Mouse (Mus musculus): ENCODE data around the gene Lat2.

Gene Lat2

DNA sequence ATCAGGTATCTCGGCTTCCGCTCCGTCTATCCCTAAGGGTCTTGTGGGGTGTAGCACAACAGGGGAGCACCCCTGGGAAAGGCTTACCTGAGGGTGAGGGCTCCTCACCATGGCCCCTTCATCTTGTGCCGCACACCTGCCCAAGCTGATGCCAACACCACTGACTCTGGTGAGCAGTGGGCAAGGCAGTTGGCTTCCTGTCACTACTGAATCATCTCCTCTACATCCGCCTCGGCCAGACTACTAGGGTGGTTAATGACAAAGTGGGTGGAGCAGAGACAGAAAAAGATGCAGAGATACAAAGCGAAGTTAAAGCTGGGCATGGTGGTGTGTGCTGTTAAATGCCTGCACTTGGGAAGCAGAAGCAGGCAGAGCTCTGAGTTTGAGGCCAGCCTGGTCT lies at the start of gene Lat2:
Gene Lat2, minus strand, starts transcription at position 224 of the 400 bp plus-strand sequence.
- DNase-seq (ENCODE audit: low read depth, low spot score): no peak

DNA sequence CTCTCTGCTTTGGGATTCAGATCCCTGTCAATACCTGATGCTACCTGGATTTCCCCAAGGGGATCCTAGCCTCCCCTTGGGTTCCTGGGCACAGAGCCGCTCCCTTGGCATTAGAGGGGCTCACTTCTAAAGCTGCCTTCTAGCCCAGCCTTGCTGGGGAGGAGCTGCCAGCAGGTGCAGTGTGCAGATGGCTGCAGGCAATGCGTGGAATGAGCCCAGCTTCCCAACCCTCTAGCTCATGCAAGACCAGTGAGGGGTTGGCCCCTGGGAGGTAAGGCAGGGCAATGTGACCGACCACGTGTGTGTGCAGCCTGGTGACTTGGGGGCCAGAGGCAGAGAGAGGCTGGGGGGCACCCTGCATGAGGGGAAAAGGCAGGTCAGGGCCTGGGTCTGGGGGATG lies 41.9 kb upstream of the Lat2 start:
- no peak for DNase-seq (ENCODE audit: low read depth, low spot score)

DNA sequence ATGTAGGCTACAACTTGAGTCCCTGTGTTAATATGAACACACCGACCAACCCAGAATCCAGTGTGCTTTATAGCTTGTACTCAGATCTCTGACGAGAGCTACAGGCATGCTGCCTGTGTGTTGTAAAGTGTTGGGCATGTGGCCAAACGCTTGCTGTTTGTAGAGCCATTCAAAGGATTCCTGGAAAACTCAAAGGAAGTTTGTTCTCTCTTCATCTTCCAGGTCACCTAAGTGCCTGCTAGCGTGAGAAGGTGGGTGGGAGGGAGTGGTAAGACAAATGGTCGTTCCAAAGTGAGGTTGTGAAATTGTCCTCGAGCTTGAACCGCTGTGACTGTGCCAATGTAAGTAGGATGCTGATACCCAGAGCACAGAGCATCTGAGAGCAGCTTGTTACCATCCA lies 37.2 kb upstream of the Lat2 start:
- no peak for DNase-seq (ENCODE audit: low read depth, low spot score)

GRCm38 (mm10) chr5:134650926-134651325 lies 36.1 kb upstream of the Lat2 start:
- peak; percentile 82 for DNase-seq (ENCODE audit: low read depth, low spot score)

DNA sequence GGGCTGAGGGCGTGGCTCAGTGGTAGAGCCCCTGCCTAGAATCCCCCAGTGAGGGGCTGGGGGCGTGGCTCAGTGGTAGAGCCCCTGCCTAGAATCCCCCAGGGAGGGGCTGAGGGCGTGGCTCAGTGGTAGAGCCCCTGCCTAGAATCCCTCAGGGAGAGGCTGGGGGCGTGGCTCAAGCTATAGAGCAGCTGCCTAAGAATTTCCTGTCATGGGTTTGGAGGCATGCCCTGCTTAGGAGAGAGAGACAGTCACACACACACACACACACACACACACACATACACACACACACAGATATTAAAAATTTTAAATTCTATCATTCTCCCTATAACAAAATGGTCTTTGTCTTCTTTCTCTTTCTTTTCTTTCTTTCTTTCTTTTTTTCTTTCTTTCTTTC lies 34.2 kb upstream of the Lat2 start:
- peak; percentile 92 for DNase-seq (ENCODE audit: low read depth, low spot score)

DNA sequence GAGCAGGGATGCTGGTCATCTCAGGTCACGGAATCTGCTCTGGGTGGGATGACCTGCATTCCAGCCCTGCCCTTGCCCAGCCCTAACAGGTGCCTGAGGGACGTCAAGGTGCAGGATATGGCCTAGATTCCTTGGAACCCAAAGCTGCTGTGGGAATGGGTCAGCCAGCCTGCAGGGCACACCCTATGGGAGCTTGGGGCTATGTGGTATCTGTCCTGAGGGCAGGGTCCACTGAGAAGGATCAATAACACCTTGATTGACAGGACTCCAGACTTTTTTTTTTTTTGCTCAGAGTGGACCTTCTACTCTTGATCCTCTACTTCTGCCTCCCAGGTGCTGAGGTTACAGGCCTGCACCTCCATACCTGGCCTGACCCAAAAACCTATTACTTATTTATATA lies 32.6 kb upstream of the Lat2 start:
- no peak for DNase-seq (ENCODE audit: low read depth, low spot score)

GRCm38 (mm10) chr5:134646461-134646860 lies 31.6 kb upstream of the Lat2 start:
- peak; percentile 54 for DNase-seq (ENCODE audit: low read depth, low spot score)

DNA sequence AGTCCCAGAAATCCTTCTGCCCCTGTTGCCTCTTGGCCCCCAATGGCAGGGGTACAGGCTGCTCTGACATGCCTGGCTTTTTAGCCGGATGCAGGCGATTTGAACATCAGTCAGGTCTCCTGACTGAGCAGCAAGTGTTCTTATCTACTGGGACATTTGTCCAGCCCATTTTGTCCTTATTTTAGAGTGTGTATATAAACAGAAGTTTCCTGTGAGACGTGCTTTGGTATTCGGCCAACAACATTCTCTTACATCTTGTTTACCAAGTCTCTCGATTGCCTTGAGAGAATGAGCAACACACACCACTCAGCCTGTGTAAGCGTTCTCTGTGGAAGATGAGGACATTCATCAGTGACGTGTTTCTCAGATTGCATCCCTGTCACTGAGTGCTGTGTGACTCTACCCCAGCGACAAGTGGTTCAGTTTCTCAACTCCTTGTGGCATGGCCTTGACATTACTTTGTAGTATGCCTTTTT lies 29.9 kb upstream of the Lat2 start:
- no peak for DNase-seq (ENCODE audit: low read depth, low spot score)

DNA sequence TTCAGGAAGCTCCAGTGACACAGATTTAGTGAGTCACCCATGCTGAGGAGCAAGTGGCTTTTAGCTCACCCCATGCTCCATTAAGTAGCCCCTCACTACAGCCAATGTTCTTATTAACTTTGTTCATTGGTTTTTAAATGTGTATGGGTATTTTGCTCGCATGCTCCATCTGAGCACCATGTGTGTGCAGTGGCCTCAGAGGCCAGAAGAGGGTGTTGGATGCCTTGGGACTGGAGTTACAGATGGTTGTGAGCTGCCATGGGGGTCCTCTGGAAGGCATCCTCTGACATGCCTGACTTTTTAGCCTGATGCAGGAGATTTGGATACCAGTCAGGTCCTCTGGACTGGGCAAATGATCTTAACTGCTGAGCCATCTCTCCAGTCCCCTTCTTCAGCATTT lies 29.3 kb upstream of the Lat2 start:
- DNase-seq (ENCODE audit: low read depth, low spot score): no peak

DNA sequence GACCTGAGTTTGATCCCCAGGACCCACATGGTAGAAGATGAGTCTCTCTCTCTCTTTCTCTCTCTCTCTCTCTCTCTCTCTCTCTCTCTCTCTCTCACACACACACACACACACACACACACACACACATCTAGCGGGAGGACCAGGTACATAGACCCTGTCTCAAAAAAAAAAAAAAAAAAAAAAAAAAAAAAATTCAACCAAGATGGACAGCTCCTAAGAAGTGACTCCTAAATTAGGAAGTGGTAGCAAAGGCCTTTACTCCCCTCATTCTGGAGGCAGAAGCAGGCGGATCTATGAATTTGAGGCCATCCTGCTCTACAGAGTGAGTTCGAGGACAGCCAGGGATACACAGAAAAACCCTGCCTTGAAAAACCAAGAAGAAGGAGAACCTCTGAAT lies 25.5 kb upstream of the Lat2 start:
- no peak for DNase-seq (ENCODE audit: low read depth, low spot score)

DNA sequence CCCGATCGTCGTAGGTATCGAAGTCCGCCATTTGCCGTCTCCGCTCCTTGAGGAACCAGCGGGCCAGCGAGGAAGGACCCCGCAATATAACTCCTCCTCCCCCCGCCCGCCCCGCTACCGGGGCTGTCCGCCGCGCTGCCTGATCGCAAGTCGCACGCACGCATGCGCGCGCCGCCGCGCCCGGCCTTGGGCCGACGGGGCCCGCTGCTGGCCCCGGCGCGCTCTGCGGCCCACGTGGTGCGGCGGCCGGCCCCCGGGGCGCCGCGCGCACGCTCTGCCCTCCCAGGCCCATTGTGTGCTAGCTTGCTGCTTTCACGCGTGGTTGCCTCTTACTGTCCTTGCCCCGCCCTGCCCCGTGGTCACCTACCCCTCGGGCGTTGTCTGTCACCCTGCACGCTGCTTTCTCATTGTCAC lies 24.5 kb upstream of the Lat2 start, which contains the start of gene Eif4h:
Gene Eif4h, minus strand, starts transcription at position 222 of the 414 bp plus-strand sequence.
- DNase-seq (ENCODE audit: low read depth, low spot score): peak; percentile 94

- DNase-seq (ENCODE audit: low read depth, low spot score): peak; percentile 53
Observed at GRCm38 (mm10) chr5:134638461-134639268, 23.8 kb upstream of the Lat2 start.

DNA sequence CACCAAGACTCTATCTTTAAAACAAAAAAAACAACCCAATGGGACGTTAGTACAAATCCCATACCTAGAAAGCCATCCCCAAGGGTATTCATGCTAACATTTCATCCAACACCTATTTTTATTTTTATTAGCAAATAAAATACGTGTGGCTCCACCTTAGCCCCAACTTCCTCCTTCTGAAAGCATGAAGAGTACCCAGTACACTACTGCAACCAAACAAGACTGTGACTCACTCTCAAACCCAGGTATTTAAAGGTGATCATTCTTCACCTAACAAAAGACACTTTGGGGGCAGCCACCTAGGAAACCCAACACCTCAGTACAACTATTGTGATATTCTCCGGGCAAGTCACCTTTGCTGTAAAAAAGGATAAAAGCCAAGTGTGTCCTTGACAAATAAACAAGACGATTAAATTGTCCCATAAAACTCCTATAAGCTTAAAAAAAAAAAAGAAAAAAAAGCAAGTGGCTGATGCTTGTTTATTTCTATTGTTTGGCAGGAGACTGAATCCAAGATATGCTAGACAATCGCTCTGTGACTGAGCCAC lies 23.1 kb upstream of the Lat2 start:
- no peak for DNase-seq (ENCODE audit: low read depth, low spot score)

DNA sequence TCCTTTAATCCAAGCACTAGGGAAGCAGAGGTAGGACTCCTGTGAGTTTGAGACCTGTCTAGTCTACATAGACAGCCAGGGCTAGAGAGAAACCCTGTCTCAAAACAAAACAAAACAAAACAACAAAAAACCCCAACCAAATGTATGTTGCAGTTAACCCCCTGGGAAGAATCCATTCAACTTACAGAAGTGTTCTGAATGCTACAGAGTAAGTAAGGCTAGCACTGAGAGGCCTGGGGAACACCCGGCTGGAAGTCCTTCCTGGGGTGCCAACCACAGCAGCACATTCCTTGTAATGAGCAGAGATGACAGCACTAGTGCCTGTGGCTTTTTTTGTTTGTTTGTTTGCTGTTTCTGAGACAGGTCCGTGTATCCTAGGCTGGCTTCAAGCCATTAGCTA lies 18.0 kb upstream of the Lat2 start:
- DNase-seq (ENCODE audit: low read depth, low spot score): peak; percentile 79

DNA sequence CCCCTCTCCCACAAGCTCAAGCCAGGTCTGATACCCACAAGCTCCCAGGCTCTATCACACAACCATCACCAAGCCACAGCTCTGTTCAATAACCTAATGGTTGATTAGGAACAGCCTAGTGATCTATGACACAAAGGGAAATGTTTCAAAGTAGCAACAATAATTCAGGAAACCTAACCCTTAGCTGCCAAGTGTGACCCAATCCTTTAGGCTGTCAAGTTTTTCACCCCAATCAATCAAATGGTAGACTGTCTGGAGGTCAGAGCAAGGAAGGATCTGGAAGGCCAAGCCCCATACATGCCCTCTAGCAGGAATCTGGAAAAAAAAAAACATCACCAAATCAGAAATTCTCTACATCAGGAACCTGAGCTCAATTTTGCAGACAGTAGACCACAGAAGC lies 16.0 kb upstream of the Lat2 start:
- DNase-seq (ENCODE audit: low read depth, low spot score): no peak

GRCm38 (mm10) chr5:134629508-134629907 lies 14.7 kb upstream of the Lat2 start:
- DNase-seq (ENCODE audit: low read depth, low spot score): no peak

GRCm38 (mm10) chr5:134622069-134622468 lies 7.2 kb upstream of the Lat2 start:
- DNase-seq (ENCODE audit: low read depth, low spot score): no peak

DNA sequence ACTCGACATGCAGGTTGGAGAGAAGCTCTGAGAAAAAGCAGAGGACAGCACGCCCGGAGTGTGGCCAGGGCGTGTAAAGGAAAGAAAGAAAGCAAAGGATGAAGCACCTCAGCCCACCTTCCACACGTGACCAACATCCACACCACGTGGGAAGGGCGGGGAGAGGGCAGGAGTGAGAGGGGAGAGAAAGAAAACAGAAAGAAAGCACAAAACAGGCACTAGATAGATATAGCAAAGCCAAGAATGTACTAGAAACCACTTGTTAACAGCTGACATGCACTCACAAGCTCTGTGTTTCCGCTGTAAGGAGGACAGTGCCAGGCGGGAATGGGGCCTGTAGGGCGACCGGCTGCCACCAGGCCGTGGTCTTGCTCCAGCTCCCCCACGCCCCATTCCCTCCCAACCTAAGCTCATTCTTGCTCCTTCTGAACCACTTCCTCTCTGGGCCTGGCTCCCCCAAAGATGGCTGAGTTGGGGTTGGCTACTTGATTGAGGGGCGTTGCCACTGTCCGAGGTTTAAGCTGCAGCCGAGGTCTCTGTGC lies 6.3 kb upstream of the Lat2 start:
- DNase-seq (ENCODE audit: low read depth, low spot score): no peak

DNA sequence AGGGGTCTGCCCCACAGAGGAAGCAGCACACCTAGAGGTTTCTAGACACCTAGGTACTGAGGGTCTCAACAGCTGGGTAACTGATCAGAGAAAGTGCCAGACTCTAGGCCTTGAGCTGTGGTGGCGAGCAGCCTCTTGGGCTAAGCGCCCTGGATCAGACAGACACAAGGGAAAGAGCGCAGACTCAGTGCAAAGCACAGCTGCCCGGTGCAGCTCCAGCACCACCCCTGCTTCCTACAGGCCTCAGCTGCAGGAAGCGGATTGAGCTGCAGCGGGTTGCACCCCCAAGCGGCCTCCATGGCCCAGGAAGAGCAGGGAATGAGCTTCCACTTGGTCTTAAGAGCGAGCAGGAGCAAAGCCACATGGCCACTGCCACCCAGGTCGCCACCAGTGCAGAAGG lies 5.6 kb upstream of the Lat2 start:
- no peak for DNase-seq (ENCODE audit: low read depth, low spot score)

GRCm38 (mm10) chr5:134617071-134617470 lies 2.2 kb upstream of the Lat2 start:
- peak; percentile 57 for DNase-seq (ENCODE audit: low read depth, low spot score)

DNA sequence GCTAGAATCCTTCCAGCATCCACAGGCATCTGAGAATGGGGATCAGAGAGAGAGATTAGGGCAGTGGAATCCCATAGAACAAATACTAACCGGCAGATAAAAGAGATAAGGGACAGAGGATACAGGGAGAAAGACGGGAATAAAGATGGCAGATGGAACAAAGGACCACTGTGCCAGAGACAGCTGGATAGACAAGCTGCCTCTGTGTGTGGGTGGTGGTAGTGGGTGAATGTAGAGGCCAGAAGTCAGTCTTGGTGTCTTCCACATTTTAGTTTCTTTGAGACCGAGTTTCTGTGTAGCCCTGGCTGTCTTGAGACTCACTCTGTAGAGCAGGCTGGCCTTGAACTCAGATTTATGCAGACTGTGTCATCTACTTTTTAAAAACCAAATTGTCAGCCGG lies 955 bp upstream of the Lat2 start:
- no peak for DNase-seq (ENCODE audit: low read depth, low spot score)

GRCm38 (mm10) chr5:134615380-134615779 lies 555 bp upstream of the Lat2 start:
- no peak for DNase-seq (ENCODE audit: low read depth, low spot score)

DNA sequence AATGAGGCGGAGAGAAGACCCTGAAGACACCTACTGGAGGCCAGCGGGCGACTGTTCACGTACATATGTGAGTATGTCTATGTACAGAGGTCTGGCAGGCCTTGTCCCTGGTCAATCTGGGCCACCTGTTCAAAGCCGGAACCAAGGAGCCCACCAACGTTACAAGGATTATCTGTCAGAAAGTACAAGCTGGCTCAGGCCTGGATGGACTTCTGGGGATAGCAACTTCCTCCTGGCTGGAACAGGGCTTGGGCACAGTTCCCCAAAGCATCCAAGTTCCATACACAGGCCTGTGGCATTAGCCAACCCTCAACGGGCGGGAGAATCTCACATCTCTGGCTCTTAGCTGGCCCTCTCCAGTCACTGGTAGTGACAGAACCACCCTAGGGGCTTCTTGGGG lies 529 bp downstream of the Lat2 start:
- DNase-seq (ENCODE audit: low read depth, low spot score): no peak

Measured in R1 (cell line).